Mouse (Mus musculus) forelimb bud, embryonic 11.5 days (tissue): Measurements from ENCODE around the gene Mex3d.
A peak's percentile ranks its signal among the peaks of the same experiment; 100 is the strongest.

Experiments
- DNase-seq: peaks from one replicate; pipeline ENCODE4 v3.0.0-alpha.2; 2012; ENCODE audit warnings: low read depth, low spot score

The Mex3d gene

DNA sequence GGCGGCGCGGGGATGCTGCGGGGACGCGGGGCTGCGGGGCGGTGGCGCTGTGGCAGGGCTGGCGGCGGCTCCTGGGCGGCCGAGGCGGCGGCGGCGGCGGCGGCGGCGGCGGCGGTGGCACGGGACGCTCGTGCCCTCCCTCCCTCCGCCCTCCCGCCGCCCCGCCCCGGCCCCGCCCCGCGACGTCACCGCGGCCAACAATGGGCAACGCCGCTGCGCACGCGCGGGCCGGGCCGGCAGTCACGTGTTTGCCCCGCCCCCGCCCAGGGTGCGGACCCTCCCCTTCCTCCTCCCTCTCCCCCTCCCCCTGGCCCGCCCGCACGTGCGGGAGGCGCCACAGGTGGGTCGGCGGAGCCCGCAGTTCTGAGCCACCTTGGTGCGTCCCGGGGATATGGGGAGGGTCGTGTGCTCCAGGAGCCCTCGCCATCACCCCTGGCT, at the start of gene Mex3d:
Gene Mex3d, minus strand, starts transcription at position 138 of the 438 bp plus-strand sequence.
- peak; percentile 84 for DNase-seq

DNA sequence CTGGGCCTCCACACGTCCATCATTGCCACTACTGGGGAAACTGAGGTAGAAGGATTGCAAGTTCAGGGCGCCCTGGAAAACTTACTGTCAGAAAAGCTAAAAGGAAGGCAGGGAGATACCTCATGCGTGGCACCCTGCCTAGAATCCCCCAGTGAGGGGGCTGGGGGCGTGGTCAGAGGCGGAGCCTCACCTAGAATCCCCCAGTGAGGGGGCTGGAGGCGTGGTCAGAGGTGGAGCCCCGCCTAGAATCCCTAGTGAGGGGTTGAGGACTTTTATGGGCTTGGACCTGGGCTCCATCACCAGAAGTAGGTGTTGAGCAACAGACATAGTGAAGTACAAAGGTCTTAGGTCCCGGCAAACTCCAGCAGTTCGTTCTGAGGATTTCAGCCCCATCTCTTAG, 48.8 kb upstream of the Mex3d start:
- no peak for DNase-seq

DNA sequence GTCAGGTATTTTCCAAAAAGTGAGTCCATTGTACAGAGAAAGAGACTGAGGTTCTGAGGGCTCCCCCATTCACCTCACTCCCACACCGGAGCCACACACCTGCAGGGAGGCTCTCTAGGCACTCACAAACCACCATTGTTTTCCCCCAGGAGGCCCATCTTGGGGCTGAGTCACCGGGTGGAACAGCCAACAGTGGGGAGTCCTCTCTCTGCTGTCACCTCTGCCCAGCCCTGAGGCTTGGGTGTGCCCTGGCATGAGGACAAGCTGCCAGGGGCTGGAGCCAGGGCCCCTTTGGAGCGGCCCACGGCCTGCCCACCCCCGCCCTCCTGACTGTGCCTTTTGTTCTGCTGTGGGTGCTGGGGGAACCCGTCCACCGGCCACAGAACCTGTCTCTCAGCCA, 48.3 kb upstream of the Mex3d start:
- no peak for DNase-seq

DNA sequence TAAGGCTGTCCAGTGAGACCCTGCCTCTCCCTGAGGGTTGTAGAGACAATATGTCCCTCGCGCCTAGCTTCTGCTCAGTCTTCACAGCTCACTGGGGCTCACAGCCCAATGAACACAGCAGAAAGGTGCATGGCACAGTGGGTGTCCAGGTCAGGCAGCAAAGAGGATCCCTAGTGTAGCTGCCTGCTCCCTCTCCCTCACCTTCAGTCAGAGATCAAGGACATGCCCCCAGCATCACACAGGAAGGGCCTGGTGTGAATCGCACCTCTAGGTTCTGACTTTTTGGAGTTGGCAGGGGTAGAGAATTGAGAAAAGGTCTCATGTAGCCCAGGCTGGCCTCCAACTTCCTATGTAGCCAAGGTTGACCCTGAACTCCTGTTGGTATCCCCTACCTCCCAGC, 47.4 kb upstream of the Mex3d start:
- DNase-seq: no peak

DNA sequence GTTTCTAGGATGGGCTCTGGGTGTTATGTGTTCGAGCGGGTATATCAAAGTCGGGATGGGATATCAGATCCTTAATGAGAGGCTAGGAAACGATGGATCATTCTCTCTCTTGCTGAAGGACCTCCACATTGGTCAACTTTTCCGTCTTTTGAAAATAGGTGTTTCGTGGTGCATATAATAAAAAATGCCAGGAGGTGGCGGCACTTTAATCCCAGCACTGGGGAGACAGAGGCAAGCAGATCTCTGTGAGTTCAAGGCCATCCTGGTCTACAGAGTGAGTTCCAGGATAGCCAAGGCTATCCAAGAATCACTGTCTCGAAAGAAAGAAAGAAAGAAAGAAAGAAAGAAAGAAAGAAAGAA, 46.8 kb upstream of the Mex3d start:
- DNase-seq: no peak

DNA sequence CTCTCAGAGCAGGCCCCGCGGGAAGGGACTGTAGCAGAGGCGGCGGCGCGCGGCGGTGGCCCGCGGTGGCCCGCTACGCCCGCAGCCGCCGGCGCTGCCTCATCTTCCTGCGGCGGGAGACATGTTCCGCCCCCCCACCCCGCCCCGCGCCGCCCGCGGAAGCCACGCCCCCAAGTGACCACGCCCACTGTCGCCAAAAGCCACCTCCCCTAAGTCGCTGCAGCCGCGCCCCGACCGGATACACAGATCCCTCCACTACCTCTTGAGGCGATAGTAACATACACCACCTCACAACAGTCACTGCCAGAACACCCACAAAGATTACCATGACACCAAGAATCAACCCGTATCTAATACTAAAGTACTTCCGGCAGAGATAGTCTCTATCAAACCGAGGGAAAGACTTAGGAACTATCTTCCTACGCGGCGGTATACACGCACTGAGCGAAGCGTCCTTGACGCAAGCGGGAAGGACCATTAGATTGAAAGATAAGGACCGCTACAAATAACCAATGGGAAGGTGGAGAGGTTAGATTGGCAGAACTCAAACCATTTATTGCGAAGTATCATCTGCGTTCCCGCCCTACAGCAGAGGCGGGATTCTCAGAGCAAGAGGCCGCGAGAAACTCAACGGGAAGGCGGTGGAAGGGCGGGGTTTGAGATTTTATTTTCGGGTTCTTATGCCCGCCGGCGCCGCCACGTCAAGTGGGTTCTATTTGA, 46.2 kb upstream of the Mex3d start, which contains the start of gene Tcf3:
Gene Tcf3, minus strand, starts transcription at position 135 of the 720 bp plus-strand sequence.
- peak; percentile 98 for DNase-seq

DNA sequence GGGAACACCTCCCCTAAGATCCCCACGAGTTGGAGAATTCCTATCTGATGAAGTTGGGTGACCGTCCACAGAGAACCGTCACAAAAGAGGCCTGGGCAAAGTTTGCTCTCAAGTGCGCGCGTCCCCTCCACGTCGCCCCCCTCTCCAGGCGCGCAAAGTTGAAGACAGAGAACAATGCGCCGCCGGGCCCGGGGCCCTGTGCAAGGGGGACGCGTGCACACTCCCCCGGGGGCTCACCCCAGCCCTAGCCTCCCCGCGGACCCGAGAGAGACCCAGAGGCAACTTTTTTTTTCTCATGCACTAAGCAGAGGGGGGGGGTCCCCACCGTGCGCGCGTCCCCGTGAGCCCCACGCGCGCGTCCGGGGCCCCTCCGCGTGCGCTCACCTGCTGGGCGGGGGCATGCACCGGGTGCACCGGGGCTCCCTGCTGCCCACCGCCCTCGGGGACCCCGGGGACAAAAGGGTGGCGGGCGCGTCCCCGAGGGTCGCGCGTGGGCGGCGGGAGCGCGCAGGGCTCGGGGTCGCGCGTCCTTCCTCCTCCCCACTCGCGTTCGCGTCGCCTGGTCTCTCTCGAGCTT, 45.6 kb upstream of the Mex3d start:
- DNase-seq: peak; percentile 37

DNA sequence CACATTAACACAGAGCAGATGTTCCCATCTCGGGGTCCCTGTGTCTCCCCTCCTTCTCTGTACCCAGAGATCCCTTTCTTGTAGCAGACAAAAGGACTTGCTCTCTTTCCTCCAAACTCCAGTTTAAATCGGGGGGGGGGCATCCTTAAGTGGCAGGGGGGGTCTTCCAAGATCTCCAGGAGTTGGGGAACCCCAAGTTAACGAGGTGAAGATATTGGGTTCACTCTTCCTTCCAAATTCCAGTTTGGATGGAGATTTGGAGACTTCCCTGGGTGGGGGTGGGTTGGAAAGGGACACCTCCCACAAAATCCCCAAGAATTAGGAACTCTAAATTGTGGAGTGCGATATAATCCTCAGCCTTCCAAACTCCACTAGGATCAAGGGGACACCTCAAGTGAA, 44.9 kb upstream of the Mex3d start:
- no peak for DNase-seq

DNA sequence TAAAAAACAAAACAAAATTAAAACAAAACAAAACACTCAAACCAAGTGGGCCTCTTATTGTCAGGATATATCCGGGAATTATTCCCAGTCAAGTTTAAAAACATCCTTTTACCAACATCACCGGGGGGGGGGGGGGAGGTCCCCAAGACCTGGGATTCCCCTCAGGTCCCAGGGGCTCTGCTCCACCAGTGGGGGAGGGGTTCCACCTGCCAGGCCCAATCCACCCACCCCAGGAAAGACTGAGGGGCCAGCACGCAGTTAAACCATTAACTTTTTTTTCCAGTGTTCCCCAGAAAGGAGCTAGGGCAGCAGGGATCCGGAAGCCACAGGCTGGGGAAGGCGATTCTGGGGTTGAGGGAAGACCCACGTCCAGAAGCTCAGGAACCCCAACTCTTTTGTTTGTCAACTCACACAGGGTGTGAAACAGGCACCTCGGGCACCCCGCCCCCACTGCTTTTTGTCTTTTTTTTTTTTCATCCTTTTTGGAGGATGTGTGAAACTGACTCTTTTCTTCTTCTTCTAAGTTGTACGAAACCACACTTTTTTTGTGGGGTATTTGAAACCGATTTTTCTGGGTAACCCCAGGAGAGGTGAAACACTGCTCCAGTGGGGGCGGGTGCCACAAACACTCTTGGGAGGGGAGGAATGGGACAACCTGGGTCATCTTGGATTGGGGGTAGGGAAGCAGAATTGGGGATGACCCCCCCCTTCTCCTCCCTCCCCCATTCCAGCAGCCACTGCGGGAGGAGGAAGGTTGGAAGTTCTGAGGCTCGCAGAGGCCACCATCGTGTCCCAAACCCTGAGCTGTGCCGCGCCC, 44.3 kb upstream of the Mex3d start:
- no peak for DNase-seq

DNA sequence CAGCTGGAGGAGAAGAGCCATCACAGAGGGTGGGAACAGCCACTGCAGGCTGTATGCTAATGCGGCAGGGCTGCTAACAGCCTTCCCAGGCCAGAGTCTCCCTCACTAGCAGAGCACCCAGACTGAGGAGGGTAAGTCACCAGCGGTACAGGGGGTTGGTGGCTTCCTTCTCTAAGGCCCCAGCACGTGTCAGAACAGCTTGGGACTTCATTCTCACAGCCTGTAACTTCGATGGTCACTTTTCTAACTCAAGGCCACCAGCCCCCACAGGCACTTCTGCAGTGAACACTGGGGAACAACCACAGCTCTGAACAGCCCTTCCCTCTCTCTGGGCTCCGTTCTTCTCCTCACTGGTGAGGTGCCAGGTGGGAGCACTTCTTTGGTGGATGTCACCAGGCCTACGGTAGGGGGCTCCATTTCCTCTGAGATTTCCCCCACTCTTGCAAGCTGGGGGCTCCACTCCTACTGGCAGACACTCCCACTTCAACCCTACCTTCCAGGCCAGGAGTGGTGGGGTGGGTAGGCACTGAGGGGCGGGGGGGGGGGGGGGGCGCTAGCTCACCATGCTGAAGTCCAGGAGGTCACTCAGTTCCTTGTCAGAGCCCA, 43.0 kb upstream of the Mex3d start:
- no peak for DNase-seq

DNA sequence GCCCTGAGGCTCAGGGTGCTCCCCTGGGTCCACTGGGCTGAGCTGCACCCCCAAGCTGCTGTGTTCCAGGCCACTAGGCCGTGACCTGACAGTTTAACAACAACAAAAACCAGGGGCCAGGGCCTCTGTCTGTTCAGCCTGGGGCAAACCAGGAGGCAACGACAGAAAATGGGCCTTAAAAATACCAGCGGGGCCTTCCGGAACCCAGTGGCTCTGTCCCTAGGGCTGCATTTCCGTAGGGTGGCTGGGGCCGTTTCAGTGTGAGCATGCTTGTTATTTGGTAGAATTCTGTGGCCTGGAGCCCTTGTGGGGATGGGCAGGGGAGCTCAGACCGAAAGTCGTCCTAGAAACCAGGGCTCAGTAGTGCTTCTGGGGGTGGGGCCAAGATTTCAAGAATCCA, 42.3 kb upstream of the Mex3d start:
- DNase-seq: no peak

DNA sequence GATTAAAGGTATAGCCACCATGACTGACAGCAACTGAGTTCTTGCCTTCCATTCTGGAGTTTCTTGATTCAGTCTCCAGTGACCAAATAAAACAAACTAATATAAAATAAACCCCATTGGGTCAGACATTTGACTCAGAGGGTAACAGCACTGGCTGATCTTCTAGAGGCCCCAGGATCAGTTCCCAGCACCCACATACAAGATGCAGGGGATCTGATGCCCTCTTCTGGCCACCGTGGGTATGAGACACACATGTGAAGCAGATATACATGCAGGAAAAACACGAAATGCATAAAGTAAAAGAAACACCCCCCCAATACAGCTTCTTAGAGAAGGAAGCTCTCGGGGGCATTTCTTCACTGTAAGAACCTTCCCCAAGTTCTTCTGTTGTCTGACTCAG, 37.6 kb upstream of the Mex3d start:
- no peak for DNase-seq

DNA sequence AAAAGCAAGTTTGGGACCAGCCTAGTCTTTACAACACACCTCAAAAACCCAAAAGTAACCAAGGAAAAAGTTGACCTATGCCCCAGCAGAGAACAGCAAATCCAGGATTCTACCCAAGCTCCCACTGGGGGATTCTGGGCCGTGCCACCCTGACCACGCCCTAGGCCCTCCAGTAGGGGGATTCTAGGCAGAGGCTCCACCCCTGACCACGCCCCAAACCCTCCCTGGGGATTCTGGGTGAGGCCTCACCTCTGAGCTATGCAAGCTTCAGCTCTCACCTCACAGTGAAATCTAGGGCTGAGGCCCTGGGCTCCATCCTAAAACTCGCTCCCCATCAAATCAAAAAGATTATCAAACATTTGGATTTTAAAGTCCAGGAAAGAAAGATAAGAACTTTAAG, 36.1 kb upstream of the Mex3d start:
- no peak for DNase-seq

DNA sequence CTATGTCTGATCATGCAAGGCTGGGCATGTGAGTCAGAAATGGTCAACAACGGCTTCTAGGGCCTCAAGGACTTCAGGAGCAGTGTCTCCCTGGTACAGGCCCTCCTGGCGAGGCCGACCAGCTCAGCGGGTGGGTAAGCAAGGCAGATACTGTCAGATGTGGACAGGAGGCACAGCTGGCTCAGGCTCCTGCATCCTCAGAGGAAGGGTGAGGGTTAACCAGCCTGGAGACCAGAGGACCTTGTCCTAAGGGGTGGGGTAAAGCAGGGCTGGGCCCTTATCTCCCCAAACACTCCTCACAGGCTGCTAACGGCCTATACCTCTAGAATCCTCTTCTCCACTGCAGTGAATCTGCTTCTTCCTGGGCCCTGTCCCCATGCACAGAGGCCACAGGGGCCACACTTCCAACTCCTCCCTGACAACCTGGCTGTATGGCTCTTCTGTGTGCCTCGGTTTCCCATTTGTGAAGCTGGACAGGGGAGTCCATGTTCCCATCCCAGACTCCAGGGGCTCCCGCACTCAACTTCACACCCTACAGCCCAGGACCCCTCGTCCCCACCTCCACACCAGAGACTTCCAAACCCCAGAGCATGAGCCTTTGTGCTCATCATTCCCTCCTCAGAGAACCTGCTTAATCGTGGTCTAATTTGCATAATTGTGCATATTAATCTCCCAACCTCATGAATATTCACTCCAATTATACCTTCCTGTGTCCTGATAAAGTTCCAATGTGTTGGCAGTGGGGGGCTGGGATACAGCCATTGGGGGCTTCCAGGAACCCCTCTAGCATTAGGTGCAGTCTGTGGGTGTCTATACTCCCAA, 34.4 kb upstream of the Mex3d start:
- no peak for DNase-seq

DNA sequence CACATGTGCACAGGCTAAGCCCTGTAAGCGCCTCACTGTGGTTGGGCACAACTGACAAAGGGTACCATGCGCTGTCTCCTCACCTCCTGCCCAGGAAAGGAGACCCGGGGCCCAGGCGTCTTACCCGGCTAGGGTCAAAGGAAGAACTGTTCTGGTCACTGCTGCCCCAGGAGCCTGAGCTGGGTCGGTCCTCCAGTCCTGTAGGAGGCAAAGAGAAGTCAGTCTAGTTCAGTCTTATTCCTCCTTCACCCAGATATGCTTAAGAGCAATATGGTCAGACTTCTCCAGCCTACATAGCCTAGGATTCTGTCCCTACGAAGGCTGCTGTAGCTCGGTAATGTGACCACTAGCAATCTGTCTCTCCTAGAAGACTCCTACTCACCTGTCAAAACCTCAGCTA, 33.7 kb upstream of the Mex3d start:
- no peak for DNase-seq

DNA sequence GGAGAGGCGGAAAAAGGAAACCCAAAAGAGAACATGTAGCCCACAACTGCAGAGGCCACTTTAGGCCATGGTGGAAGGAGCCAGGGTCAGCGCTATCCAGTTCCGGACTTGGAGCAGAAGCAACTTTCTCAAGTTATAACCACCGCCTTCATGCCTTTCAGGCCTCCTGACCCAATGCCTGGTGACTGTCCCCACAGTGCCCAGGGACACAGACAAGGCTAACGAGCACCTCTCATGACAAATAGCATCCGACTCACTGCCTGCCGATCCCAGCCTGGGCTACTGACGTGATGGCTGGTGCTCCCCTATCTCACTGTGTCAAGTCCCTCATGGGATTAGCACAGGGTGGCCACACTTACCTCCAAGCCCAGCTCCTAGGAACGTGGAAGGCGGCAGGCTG, 33.3 kb upstream of the Mex3d start:
- DNase-seq: no peak

DNA sequence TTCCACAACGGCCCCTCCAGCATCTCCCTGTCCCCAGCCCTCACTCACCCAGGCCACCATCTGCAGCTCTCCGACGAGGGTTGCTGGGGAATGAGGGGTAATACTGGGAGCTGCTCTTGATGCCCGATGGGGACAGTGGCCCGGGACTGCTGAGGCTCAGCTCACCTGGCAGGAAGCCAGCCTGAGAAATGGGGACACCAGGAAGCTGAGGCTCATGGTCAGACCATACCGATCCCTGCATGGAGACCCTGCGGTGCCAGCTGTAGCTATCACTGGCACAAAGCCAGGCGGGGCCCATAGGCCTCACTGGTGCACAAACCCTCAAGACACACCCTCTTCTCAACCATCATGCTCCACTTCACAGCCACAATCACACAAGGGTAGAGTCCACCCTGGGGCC, 32.0 kb upstream of the Mex3d start:
- no peak for DNase-seq

DNA sequence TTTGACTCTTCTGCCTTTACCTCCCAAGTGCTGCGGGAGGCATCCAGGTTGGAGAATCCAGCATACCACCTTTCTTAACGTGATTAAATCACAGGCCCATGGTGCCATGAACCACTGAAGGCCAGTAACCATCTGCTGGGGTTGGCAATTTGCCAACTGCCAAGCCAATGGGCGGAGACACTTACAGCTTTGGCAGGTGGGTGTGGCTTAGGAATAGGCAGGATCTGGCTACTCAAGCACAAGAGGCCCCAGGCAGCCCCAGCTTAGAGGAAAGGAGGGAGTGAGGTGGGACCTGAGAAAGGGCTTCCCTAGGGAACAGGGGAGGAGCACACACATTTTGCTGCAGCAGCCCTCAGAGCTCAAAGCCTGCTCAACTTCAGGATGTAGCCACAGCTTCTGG, 30.9 kb upstream of the Mex3d start:
- no peak for DNase-seq

DNA sequence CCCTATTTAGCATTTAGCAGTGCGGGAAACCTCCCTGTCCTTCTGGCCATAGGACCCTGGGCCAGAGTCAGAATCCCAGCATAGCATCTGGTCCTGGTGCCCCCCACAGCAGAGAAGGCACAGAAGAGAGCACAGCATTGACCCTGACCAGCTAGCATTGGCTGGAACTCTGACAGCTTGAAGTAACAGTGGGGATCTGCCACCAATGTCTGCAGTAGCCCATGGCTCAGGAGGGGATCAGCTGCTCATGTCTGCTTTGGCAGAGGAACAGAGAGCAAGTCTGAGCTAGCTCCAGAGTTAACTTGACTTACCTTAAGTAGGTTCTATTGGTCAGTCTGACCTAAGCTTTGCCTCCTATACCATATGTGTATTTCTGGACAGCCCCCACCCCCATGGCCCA, 30.4 kb upstream of the Mex3d start:
- no peak for DNase-seq

DNA sequence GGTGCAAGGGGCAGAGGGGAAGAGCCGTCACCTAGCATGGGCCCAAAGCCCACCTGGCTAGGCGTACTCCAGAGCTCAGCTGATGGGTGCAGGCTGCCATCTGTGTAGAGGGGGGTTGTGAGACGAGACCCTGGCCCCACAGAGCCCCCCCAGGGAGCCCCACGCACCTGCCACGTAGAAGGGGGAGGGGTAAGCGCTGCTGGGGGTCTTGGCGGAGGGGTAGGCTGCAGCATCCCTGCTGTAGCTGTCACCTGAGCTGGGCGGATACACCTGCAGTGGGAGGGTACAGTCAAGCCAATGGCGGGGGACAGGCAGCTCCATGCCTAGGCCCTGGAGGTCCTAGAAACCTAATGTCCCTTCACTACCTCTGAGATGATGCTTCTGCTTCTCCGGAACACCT, 29.9 kb upstream of the Mex3d start:
- DNase-seq: no peak

DNA sequence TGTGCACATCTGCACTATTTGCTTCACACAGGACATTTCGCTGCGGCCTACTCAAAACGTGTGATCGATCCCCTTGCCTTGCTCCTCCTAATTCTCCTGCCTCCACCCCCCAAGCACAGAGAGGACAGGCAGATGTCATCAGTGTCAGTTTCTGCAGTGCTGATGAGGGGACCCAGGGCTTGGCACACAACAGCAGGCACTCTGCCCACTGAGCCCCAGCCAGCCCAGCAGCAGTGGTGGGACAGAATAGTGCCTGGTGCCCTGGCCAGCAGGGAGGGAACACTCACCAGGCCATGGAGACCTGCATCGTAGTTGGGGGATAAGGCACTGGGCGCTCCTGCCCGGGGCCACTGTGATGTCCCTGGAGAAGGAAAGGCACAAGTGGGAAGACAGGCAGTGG, 28.1 kb upstream of the Mex3d start:
- DNase-seq: no peak
